Mouse (Mus musculus) urinary bladder, adult 18-20 months (tissue): Measurements from ENCODE around the gene Ap1s2.

ENCODE experiments used
- DNase-seq, 2 experiments: peaks; one replicate each; pipeline ENCODE4 v3.0.0; 2022; ENCODE audit warnings: low spot score in 2 of 2, mixed read lengths in 2 of 2

The Ap1s2 gene

DNA sequence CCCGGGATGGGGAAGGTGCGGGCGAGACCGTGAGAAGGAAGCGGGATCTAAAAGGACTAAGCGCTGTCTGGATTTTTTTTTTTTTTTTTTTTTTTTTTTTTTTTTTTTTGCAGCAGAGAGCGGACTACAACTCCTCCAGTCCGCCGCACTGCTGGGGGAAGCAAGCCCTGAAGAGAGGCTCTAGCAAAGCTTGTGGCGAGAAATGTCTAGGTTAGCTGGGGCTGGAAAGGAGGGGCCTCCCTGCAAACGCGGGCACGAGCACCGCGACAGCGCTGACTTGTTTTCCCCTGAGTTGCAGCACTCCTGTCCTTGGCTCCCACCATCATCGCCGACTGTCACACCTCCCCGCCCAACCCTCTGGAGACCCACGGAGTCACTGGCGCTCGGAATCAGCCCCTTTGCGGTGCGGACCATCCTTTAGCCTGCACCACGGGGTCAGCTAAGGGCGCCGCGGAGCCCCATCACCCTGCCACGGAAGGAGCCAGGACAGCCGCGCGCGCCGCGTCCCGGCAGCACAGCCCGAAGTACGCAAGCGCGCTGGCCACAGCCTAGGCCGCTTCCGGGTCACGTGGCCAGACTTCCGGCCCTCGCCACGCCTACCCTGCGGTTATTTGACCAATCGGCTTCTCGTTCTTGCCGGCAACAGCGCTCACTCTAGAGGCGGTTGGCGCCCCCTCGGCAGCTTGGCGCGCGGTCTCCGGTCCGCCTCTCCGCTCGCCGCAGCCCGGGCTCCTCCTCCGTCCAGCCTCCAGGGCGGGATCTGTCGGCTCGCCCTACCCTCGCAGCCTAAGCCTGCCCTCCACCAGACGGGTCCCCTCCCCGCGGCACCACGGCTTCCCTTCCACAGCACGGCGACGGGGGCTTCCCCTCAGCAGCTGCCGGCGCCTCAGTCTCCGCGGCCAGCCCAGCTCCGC is at the start of gene Ap1s2:
TSS of gene Ap1s2 (plus strand) at position 681 of the 914 bp plus-strand sequence.
- peak; percentile 76 to 91 for DNase-seq

DNA sequence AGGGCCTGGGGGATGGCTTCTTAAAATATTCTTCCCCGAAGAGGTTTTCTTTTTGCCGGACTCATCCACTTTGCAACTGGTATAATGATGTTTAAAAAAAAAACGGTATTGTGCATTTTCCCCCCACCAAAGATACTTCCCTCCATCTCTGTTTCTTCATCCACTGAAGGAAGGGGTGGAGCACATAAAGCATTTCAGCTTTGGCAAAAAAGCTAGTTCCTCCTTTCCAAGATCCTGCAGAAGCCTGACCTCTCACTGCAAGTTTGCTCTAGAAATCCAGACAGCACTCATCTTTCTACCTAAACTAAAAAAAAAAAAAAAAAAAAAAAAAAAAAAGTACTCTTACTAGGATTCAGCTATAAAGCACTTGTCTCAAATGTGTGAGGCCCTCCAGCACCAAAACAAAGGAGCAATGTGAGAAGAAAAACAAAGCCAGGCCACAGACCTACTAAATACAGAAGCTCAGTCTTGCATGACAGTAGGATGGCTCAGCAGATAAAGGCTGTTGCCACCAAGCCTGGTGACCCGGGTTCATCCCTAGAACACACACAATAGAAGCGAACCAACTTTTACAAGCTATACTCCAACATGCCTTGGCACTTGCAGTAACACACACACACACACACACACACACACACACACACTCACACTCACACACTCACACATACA is 41.0 kb upstream of the Ap1s2 start:
- DNase-seq, result no peak

DNA sequence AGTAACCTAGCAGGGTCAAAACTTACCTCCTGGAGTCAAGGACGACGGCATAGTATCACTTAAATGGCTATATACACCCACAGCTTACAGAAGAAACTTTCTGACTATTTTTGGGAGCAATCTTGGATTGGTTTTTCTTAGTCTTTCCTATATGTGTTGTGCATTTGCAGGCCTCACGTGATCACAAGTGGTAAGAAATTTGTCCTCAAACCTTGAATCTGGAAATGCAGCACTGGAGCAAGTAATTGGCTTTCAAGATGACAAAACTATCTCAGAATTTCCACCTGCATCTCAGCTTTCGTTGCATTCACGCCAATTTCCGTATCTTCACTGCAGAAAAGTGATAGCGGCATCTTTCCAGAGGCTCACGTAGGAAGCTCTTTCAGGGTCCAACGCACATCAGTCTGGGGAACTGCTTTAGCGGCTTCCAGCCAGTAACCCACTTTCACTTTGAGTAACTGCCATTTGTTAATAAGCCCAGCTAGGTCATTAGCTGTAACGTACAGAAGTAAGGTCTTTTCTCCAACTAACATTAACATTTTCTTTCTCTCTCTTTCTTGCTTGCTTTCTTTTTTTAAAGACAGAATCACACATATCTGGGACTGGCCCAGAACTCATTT is 40.0 kb upstream of the Ap1s2 start:
- no peak for DNase-seq

DNA sequence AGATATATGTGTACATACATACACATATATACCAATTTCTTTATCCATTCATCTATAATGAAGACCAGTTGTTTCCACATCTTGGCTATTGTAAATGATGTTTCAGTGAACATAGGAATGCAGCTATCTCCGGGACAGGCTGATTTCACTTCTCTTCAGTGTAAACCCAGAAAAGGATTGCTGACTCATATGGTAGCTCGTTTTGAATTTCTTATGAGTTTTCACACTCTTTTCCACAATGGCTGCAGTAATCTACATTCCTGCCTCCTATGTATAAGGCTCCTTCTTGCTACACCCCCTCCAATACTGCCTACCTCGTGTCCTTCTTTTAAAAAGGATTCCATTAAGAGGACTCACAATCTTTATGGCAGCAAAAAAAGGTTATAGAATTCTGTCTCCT is 32.9 kb upstream of the Ap1s2 start:
- DNase-seq, result no peak

DNA sequence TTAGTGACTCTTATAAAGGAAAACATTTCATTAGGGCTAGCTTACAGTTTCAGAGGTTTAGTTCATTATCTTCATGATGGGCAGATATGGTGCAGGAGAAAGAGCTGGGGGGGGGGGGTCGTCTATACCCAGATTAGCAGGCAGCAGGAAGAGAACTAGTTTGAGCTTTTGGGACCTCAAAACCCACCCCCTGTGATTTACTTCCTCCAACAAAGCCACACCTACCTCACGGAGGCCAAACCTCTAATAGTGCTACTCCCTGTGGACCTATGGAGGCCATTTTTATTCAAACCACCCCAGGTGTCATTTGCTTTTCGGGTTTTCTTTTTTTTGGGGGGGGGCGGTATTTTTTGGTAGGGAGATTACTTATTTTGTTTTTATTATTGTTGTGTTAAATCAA is 32.2 kb upstream of the Ap1s2 start:
- no peak for DNase-seq

DNA sequence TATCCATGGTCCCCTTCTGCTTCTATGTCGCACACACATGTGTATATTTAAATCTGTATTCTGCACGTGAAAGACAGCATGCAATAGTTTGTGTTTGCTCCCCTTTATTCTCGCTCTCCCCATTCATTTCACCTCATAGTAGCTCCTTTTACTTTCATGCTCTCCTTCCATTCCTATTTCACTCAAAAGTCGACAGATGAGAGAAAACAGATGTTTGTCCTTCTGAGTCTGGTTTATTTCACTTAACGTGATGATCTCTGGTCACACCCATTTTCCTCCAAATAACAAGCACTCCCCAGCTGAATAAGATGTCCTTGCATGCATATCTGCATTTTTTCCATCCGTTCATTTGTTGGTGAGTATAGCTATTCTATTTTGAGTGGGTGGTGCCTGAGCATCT is 29.8 kb upstream of the Ap1s2 start:
- DNase-seq, result no peak

DNA sequence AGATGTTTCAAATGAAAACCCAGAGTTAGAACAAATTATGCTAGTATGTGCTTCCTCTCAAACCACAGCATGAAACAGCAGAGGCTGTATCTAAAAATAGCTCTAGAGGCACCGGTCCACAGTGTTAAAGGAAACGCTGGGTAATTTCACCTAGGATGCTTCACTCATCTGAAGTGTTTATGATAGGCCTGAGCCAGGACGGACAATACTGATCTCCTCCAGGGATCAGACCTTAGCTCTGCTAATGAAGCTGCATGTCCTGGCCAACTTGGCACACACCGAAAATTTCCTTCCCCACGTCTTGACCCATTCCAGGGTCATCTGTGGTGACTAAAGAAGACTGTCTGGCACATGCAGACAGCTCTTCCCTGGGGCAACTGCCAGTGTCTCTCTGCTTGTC is 29.4 kb upstream of the Ap1s2 start:
- DNase-seq, result no peak

DNA sequence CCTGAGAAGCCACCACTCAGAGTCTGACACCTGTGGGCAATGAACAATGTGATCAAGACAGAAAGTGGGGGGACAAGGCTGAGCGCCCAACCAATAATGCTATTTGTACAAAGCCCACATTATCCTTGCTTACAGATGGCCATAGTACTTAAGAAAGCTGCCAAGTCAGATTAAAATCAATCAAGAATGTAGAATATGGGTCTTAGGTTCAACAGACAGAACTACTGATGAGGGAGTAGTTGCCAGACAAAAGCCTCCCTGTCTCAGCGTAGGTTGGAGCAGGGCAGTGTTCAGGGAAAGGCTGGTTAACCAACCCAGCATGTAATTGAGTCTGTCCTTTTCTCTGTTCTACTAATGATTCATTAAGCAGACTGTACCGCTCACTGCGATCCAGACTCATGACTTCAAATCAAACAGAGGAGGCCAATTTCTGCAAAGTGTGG is 23.3 kb upstream of the Ap1s2 start:
- no peak for DNase-seq

DNA sequence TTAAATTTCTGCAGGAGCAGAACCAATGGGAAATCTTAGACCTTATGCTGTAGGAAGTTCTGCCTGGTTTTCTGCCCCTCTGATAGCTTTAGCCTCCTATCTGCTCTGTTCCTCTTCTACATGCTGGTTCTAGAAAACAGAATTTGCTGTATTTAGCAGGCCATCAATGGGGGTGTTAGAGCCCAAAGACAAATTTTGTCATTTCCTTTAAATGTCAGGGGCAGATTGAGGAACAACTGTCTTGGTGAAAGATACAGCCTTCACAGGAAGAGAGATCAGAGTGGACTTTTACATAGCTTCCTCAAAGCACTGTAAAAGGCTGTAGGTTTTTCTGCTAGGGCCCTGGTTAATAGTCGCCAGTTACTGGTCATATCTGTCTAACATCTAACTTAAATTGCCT is 11.5 kb upstream of the Ap1s2 start:
- DNase-seq, result no peak

DNA sequence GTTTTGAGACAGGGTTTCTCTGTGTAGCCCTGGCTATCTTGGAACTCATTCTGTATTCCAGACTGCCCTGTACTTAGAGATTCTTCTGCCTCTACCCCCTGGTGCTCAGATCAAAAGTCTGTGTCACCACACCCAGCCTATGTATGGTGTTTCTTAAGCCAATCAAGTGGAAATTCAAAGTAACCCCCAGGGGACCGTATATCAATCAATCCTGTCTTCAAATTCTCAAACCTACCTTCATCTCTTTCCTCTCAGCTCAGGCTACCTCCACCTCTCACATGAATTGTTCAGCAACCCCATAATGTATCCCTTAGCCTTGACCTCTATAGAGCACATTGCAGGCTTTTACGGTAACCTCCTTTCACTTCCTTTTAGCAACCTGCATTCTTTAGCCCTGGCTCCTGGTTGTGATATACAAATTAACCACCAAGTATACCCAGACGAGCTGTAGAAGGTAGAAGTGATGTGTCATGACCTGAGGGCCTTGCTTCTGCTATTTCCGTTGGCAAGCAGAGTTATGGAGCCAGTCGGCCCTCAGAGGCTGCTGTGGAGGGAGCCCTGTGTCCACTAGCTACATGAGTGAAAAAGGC is 9.3 kb upstream of the Ap1s2 start:
- no peak for DNase-seq

DNA sequence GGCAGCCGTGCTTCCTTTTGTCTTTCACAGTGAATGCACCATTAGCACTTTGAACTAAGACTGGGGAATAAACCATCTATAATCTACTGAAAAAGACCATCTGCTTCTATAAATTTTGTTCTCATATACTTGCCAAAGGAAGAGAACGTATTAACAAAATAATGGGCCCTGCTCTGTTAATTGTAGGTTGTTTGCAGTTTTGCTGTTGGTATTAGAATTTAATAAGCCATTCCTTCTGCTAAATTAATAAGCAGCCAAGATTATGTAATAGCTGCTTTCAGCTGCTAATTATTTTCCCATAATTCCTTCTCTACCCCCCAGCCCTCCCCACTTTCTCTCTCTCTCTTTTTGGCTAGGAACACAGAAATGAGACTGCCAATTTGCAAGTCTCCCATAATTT is 2.0 kb upstream of the Ap1s2 start:
- DNase-seq, result no peak

DNA sequence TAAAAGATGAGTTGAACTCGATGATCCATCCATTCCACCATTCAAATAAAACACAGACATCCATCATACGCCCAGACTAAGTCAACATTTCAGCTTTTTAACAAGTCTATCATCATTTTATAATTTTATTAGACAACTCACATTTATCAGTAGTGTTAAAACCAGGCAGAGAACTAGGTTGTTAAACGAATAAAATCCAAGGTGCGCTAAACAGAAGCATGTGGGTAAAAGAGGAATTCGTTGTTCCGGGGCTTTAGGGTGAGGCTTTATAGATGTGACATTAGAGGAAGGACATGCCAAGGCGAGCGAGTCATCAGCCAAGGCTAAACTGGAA is 847 bp upstream of the Ap1s2 start:
- no peak for DNase-seq

DNA sequence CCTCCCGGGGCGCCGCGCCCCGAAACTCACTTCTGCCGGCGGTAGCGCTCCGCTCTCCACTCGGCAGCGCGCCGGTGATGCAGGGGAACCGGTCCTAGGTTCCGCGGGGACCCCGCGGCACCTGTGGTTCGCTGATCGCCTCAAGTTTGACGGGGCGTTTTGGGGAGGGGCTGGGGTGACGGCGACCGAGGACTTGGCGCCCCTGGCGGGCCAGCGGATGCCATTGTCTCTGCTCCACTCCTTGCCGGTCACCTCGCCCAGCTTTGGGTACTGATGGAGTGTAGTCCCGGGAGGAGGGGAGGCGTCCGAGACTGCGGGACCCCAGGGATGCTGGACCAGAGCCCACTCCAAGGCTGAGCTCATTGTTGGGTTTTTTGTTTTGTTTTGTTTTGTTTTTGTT is 564 bp downstream of the Ap1s2 start:
- peak in 1 of 2 experiments; percentile 37 for DNase-seq

DNA sequence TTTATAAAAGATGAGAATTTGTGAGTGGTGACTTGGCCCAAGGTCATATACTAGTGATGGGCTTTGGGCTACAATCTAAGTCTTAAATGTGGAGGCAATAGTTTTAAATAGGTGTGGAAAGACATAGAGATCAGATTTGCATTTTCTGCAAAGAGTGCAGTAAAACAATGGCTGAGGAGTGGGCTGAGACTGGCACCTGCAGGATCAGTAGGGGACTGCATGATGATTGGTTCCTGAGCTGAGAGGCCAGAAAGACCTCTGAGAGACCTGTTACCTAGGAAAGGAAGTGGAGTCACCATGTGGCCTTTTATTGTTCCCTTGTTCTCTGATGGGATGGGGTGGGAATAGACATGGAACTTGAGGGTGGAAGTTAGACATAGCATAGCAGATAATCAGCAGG is 4.0 kb downstream of the Ap1s2 start:
- no peak for DNase-seq

DNA sequence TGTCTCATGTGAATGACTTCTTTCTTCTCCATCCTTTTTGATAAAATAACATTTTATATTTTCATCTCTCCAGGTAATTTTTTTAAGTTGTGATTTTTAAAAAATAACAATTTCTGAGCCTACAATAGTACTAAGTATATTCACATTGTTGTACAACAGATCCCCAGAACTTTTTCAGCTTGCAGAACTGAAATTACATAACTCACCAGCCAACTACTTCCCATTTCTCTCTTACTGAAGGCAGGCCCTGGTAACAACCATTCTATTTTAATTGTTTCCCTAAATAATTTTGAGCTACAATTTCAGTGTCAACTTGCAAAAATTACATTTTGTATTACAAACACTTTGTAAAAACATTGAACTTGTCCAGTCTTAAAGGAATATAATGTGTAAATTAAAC is 20.7 kb downstream of the Ap1s2 start:
- no peak for DNase-seq

DNA sequence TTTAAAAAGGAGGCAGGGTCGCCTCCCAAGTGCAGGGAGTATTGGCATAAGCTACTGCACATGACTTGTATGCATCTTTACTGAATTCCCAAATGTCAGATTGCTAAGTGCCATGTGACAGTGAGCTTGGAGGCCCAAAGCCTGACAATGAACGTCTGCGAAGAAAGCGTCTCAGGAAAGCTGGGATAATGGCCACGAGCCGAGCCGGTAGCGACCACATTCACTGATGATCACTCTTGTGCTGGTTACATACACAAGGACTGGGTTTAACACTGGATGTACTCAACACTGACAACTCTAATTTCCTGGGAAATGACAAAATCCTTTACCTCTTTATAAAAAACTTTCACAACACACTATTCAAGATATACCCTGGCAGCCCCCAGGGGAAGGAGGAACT is 25.9 kb downstream of the Ap1s2 start:
- DNase-seq, result no peak

DNA sequence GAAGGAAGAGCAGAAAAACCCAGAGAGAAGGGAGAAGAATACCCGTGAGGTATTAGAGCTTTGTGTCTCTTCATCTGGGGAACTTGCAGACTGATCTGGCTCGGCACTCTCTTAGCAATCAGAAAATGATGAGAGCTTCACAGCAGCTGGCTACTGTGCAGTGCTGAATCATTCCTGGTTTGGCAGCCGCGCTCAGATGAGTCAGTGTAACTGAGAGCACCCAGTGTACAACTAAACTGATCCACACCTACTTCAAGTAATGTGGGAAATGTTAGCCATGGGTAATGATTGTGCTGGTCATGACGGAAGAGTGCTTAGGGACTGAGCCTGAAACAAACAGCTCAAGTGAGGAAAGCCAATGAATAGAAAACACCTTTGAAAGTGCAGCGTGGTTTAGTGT is 29.8 kb downstream of the Ap1s2 start:
- peak in 1 of 2 experiments; percentile 8 for DNase-seq

DNA sequence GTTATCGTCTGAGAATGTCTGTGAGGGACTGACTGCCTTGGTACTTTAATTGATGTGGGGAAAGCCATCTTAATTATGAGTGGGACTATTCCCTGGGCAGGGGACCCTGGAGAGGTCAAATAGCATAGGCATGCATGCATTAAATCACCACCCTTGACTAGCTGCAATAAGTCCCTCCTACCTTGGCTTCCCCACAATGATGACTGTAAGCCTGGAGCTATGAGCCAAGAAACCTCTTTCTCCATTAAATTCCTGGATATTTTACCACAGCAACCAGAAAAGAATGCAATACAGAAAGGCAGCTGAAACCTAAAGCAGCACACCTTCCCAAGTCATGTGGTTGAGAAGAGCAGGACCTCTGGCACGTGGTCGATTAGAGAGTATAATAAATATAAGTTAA is 35.6 kb downstream of the Ap1s2 start:
- DNase-seq, result no peak

DNA sequence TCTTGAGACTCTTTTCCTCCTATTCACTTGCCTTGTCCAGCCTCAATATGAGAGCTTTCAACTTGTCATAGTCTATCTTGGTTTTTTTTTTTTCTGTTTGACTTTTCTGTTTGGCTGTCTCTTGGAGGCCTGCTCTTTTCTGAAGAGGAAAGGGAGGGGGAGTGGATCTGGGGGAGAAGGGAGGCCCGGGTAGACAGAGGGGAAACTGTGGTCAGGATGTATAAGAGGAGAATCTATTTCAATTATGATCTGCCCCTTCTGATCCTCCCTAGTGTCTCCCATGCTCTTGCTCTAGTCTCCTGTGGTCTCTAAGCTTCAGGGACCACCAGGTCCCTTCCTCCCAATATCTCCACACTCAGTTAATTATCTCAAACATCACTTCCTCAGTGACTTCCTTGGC is 42.8 kb downstream of the Ap1s2 start:
- DNase-seq, result no peak

DNA sequence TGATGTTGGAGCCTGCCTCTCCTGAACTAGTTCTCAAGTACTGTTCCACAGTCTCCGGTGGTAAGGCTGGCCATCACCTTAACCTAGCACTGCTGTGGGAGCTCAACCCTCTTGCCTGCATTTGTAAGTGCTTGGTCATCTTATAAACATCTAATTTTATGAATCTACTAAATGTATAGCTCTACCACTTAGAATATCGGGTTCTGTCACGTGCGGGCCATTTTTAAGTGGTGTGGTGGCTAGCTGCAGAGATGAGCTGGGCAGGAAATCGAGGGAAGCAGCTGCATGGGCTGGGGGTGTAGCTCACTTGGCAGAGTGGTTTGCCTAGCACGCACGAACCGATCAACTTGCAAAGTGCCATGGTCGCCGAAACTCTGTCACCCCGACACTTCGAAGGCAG is 48.6 kb downstream of the Ap1s2 start:
- DNase-seq, result no peak

DNA sequence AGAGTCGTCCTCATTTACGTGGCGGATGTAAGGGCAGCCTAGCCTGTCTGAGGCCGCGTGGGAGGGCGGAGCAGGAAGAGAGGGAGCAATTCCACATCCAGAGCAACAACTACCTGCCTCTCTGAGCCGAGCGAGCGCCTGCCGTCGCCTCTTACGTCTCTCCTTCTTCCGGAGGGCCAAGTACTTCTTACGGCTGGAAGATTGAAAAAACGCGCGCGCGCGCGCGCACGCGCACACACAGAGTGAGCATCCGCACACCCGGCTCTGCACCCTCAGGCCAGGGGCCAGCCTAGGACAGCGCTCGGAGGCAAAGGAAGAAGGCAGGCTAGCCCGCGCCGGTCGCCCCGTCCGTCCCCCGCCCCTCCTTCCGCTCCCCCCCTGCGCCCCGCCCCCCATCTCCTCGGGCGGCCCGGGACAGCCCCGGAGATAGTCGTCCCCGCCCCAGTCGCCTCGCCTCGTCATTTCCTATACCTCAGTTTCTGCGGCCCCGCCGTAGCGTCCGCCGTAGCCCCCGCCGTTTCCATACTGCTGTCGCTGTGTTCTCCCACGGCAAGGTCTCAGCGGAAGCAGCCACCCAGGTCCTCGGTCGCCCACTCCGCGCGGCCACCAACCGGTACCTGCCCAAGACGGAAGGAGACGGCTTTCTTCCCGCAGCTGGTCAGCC is 49.1 kb downstream of the Ap1s2 start:
- DNase-seq, result peak; percentile 18 to 42

DNA sequence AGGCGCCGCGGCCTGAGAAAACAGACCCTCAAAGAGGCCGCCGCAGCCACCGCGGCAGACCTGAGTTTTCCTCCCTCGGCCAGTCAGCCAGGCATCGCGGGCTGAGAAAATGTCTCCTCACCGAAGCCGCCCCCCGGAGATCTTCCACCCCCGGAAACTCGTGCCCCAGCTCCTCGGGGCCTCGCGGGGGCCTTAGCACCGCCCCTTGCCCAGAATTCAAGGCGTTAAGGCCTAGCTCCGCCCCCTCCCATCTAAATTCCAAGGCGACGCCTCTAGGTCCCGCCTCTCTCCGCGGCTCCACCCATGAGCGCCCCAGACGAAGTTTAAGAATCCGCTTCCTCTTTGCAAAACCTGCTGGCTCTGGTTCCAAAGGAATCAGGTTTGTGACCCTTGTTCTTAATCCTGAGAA is 49.7 kb downstream of the Ap1s2 start, which contains the start of gene Zrsr2:
TSS of gene Zrsr2 (minus strand) at position 195 of the 409 bp plus-strand sequence.
- DNase-seq, result peak; percentile 70 to 72
